ENCODE assay signal across 9 mouse cellular contexts in genomic region chr14:55024236-55024635, GRCm38 (mm10). TPM values are rescaled to one million over a fixed set of nuclear protein-coding genes. Genes with fewer than 3 reads are reported as not detected.
DNase-seq lines count a peak whose midpoint lies in the region; ATAC-seq and TF ChIP-seq lines count a peak whose summit lies in the region.
"Had no signal": no experiment of that assay in that cellular context is flagged by ENCODE, and none has a peak within 500 bp of the region (broad histone marks: within the 10 kb centered on the region; RNA-seq: fewer than 3 reads in every experiment).

No protein-coding gene starts in this region.

- no peak overlapping the region for H3K9ac ChIP-seq in liver, embryonic 12.5 days
- no peak overlapping the region for H3K9ac ChIP-seq in neural tube, embryonic 11.5 days (ENCODE audit: low read length)

- no peak for TF ChIP-seq POLR2A in cerebellum, adult 2 months (IDR thresholded peaks at IDR 0.05; ENCODE audit: borderline replicate concordance, insufficient read depth, low read length)

- H3K27me3 ChIP-seq in liver, embryonic 12.5 days (replicated peaks) = no peaks in the 10 kb centered on the region
- H3K27me3 ChIP-seq in cerebellum, adult 2 months (ENCODE audit: control insufficient read depth, insufficient read depth, low read length) = no peaks in the 10 kb centered on the region
- no peaks in the 10 kb centered on the region for H3K27me3 ChIP-seq in neural tube, embryonic 11.5 days (ENCODE audit: control insufficient read depth, insufficient read depth, low read length)

- peak; percentile 90 for TF ChIP-seq CTCF in cerebellum, adult 2 months (IDR thresholded peaks at IDR 0.05; ENCODE audit: borderline replicate concordance, insufficient read depth, low read depth, low read length)

- no peaks in the 10 kb centered on the region for H3K9me3 ChIP-seq in liver, embryonic 12.5 days (replicated peaks)
- H3K9me3 ChIP-seq in neural tube, embryonic 11.5 days (ENCODE audit: control insufficient read depth, low read length) = no peaks in the 10 kb centered on the region

- peaks cover 68% of the 10 kb centered on the region for H3K36me3 ChIP-seq in liver, embryonic 12.5 days
- H3K36me3 ChIP-seq in neural tube, embryonic 11.5 days (ENCODE audit: control insufficient read depth, insufficient read depth, low read length) = peaks cover 7% of the 10 kb centered on the region

- 66% methylated on average over 7 of the region's 7 CpGs for WGBS in liver, embryonic 12.5 days (ENCODE audit: insufficient replicate concordance)
- 46% methylated on average over 7 of the region's 7 CpGs for WGBS in cerebellum, adult 2 months
- WGBS in neural tube, embryonic 11.5 days = 69% methylated on average over 7 of the region's 7 CpGs

- intact Hi-C loops in gastrocnemius, postnatal 36 days (cut with DNase I) = no loop called here
- intact Hi-C loops in left cerebral cortex, postnatal 14 days (cut with DNase I) = loop anchor here (2.0 kb wide), 2 partner anchors 55 to 77 kb away; no protein-coding TSS in a partner anchor
- intact Hi-C loops in heart, postnatal 25 days (cut with DNase I) = loop anchor here (1.0 kb wide), 2 partner anchors 55 to 73 kb away; no protein-coding TSS in a partner anchor

- peaks cover 11% of the 10 kb centered on the region for H3K4me1 ChIP-seq in liver, embryonic 12.5 days
- H3K4me1 ChIP-seq in cerebellum, adult 2 months (ENCODE audit: control insufficient read depth, insufficient read depth, low read length) = peaks cover 19% of the 10 kb centered on the region; the same call in 1 of the 2 replicates
- H3K4me1 ChIP-seq in neural tube, embryonic 11.5 days (ENCODE audit: control insufficient read depth, insufficient read depth, low read length) = peaks cover 7% of the 10 kb centered on the region; the same call in 1 of the 2 replicates

- H3K27ac ChIP-seq in liver, embryonic 12.5 days = no peak overlapping the region
- H3K27ac ChIP-seq in cerebellum, adult 2 months (ENCODE audit: insufficient read depth, low read length) = no peak overlapping the region
- no peak overlapping the region for H3K27ac ChIP-seq in neural tube, embryonic 11.5 days (ENCODE audit: low read depth, low read length)

- DNase-seq in liver = peak; percentile 68
- peak; percentile 24 for DNase-seq in Muller cell, postnatal 12 days (ENCODE audit: inconsistent ontology term)
- DNase-seq in cerebellum, adult 2 months = peak; percentile 77 to 81
- peak; percentile 24 to 29 for DNase-seq in gastrocnemius, postnatal 36 days
- peak; percentile 63 to 67 for DNase-seq in left cerebral cortex, postnatal 14 days (ENCODE audit: low spot score in 2 of 2)
- peak; percentile 69 for DNase-seq in neural tube, embryonic 11.5 days (ENCODE audit: low spot score)
- DNase-seq in heart, postnatal 25 days (ENCODE audit: low spot score) = no peak

- H3K4me3 ChIP-seq in liver, embryonic 12.5 days = no peak overlapping the region
- no peak overlapping the region for H3K4me3 ChIP-seq in cerebellum, adult 2 months (replicated peaks; ENCODE audit: insufficient read depth, low read depth, low read length)
- no peak overlapping the region for H3K4me3 ChIP-seq in neural tube, embryonic 11.5 days (ENCODE audit: low read depth, low read length)
- H3K4me3 ChIP-seq: myocyte had no signal

- ATAC-seq in liver, embryonic 12.5 days = no peak
- ATAC-seq in neural tube, embryonic 11.5 days (ENCODE audit: insufficient read depth, low FRiP score, low TSS enrichment) = no peak

- H3K4me2 ChIP-seq in liver, embryonic 12.5 days = no peak overlapping the region
- H3K4me2 ChIP-seq in neural tube, embryonic 11.5 days (ENCODE audit: low read depth) = no peak overlapping the region

RNA-seq across cellular contexts. Expression of gene Ngdn, which starts 9.0 kb away (rescaled TPM):
- polyA plus RNA-seq in liver, embryonic 12.5 days (2016; fragmentation: Nextera tagmentation; extraction: Ambion mirVana) = 55.6 and 57.5 TPM in 2 replicates
- polyA plus RNA-seq in cerebellum, adult 2 months (2012; rRNA removed) = 49.4 and 50.4 TPM in 2 replicates
- 10 to 100 TPM; 13.9 to 18.1 TPM for total RNA-seq in gastrocnemius, postnatal 36 days (2021)
- 10 to 100 TPM; 20.2 to 21.6 TPM for total RNA-seq in left cerebral cortex, postnatal 14 days (2021)
- polyA plus RNA-seq in neural tube, embryonic 11.5 days (2014; fragmentation: Nextera tagmentation; extraction: Ambion mirVana) = 83.9 and 92.4 TPM in 2 replicates
- total RNA-seq in heart, postnatal 25 days (2021) = 10 to 100 TPM; 26.0 to 27.0 TPM

RNA-seq across cellular contexts. Expression of gene Myh7, which starts 29.8 kb away (rescaled TPM):
- polyA plus RNA-seq in liver, embryonic 12.5 days (2016; fragmentation: Nextera tagmentation; extraction: Ambion mirVana) = 0.82 and 2.4 TPM in 2 replicates
- 4.4 and 6.9 TPM in 2 replicates for polyA plus RNA-seq in cerebellum, adult 2 months (2012; rRNA removed)
- 1,000 to 10,000 TPM in 1 of 2 experiments, 100 to 1,000 TPM in 1; 194 to 1,204 TPM for total RNA-seq in gastrocnemius, postnatal 36 days (2021)
- total RNA-seq in left cerebral cortex, postnatal 14 days (2021) = 1 to 10 TPM; 5.6 to 7.8 TPM
- 15.1 and 15.6 TPM in 2 replicates for polyA plus RNA-seq in neural tube, embryonic 11.5 days (2014; fragmentation: Nextera tagmentation; extraction: Ambion mirVana)
- 1,000 to 10,000 TPM; 2,164 to 2,361 TPM for total RNA-seq in heart, postnatal 25 days (2021)

RNA-seq across cellular contexts. Expression of gene Gm17428, which starts 47.5 kb away (rescaled TPM):
- polyA plus RNA-seq in liver, embryonic 12.5 days (2016; fragmentation: Nextera tagmentation; extraction: Ambion mirVana) = not detected in 2 replicates
- polyA plus RNA-seq in cerebellum, adult 2 months (2012; rRNA removed) = not detected in 2 replicates
- not detected for total RNA-seq in gastrocnemius, postnatal 36 days (2021)
- total RNA-seq in left cerebral cortex, postnatal 14 days (2021) = not detected
- not detected in 2 replicates for polyA plus RNA-seq in neural tube, embryonic 11.5 days (2014; fragmentation: Nextera tagmentation; extraction: Ambion mirVana)
- not detected for total RNA-seq in heart, postnatal 25 days (2021)
- polyA plus RNA-seq: myocyte had no signal

RNA-seq across cellular contexts. Expression of gene Myh6, which starts 57.5 kb away (rescaled TPM):
- polyA plus RNA-seq in liver, embryonic 12.5 days (2016; fragmentation: Nextera tagmentation; extraction: Ambion mirVana) = 0.77 and 1.2 TPM in 2 replicates
- 0.10 TPM in 1 of 2 replicates, not detected in the other for polyA plus RNA-seq in cerebellum, adult 2 months (2012; rRNA removed)
- 100 to 1,000 TPM in 1 of 2 experiments, 10 to 100 TPM in 1; 40.5 to 246 TPM for total RNA-seq in gastrocnemius, postnatal 36 days (2021)
- total RNA-seq in left cerebral cortex, postnatal 14 days (2021) = 1 to 10 TPM; 2.7 to 3.7 TPM
- 3.2 and 4.7 TPM in 2 replicates for polyA plus RNA-seq in neural tube, embryonic 11.5 days (2014; fragmentation: Nextera tagmentation; extraction: Ambion mirVana)
- over 10,000 TPM; 23,221 to 24,394 TPM for total RNA-seq in heart, postnatal 25 days (2021)

Comparison
In these comparisons a context has a peak if more than half of its experiments do, and no peak if none do; other contexts are left out.
1. RNA of gene Myh7, which starts 29.8 kb away (total RNA-seq): 2,164 to 2,361 TPM in heart, postnatal 25 days and 194 to 1,204 TPM in gastrocnemius, postnatal 36 days; 5.6 to 7.8 TPM in left cerebral cortex, postnatal 14 days; every median in the first group is over 10 times any median in the second.